Mouse (Mus musculus) myocyte (in vitro differentiated cells): ENCODE results near the gene Tmod3.

Source experiments
- CEBPB ChIP-seq: IDR thresholded peaks from 2 replicates; pipeline ENCODE4 v1.6.1; 2011; ENCODE audit warnings: mild to moderate bottlenecking, moderate library complexity; ENCODE audit not compliant: poor library complexity, insufficient read depth, severe bottlenecking
- E2F4 ChIP-seq: IDR thresholded peaks from one replicate; pipeline ENCODE4 v1.6.1; 2011; ENCODE audit warnings: mild to moderate bottlenecking, control low read depth, moderate library complexity; ENCODE audit not compliant: insufficient read depth
- MAX ChIP-seq: IDR thresholded peaks from one replicate; pipeline ENCODE4 v1.6.1; 2011; ENCODE audit warnings: low read depth, mild to moderate bottlenecking, control low read depth
- MYOD1 ChIP-seq, 3 experiments: IDR thresholded peaks; one replicate each; pipeline ENCODE4 v1.6.1; 2011; ENCODE audit warnings: control low read depth in 2 of 3, low read depth in 2 of 3, mild to moderate bottlenecking in 2 of 3, moderate library complexity in 1 of 3; ENCODE audit not compliant: insufficient read length in 2 of 3, control insufficient read depth in 1 of 3
- MYOG ChIP-seq, 3 experiments: IDR thresholded peaks; one replicate each; pipeline ENCODE4 v1.6.1; 2011; ENCODE audit warnings: control low read depth in 2 of 3, low read depth in 2 of 3, mild to moderate bottlenecking in 2 of 3; ENCODE audit not compliant: insufficient read length in 2 of 3, control insufficient read depth in 1 of 3, insufficient read depth in 1 of 3
- POLR2A ChIP-seq: IDR thresholded peaks from one replicate; pipeline ENCODE4 v1.6.1; 2011; ENCODE audit warnings: low read depth, mild to moderate bottlenecking, control low read depth, moderate library complexity; ENCODE audit not compliant: insufficient read length
- POLR2AphosphoS2 ChIP-seq: IDR thresholded peaks from one replicate; pipeline ENCODE4 v1.6.1; 2011; ENCODE audit warnings: low read depth, control low read depth; ENCODE audit not compliant: insufficient read length
- REST ChIP-seq: IDR thresholded peaks from one replicate; pipeline ENCODE4 v1.6.1; 2011; ENCODE audit warnings: mild to moderate bottlenecking, control low read depth, moderate library complexity; ENCODE audit not compliant: insufficient read depth, insufficient read length
- TCF12 ChIP-seq: IDR thresholded peaks from one replicate; pipeline ENCODE4 v1.6.1; 2011; ENCODE audit warnings: mild to moderate bottlenecking, control low read depth; ENCODE audit not compliant: poor library complexity, insufficient read depth, severe bottlenecking
- TCF3 ChIP-seq: IDR thresholded peaks from one replicate; pipeline ENCODE4 v1.6.1; 2011; ENCODE audit warnings: low read depth, control low read depth; ENCODE audit not compliant: insufficient read length
- USF1 ChIP-seq: IDR thresholded peaks from one replicate; pipeline ENCODE4 v1.6.1; 2011; ENCODE audit warnings: low read depth, mild to moderate bottlenecking, control low read depth, moderate library complexity

DNA sequence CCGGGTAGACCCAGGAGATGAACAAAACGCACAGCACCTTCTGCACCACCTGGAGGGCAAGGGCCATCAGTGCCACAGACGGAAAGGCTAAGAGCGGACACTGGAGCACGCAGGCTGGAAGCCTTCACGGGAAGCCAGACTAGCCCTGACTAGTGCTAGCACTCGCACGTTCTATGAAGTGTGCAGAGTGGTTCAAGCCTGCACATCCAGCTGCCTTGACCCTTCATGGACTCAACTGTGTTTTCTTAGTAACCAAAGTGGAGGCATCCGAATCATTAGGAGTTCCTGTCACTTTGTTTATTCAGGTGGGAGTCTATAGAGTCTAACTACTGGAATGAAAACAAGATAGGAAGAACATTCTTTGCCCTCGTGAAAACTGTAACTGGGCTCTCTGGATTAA, 63.5 kb downstream of the Tmod3 start:
- no peak for TF ChIP-seq E2F4
- no peak for TF ChIP-seq POLR2A
- TF ChIP-seq MYOD1 (IDR thresholded peaks at IDR 0.05; ENCODE audit: control insufficient read depth in 1 of 3, insufficient read length in 2 of 3, low read depth in 2 of 3): no peak
- no peak for TF ChIP-seq USF1
- TF ChIP-seq TCF3: no peak
- TF ChIP-seq MYOG (IDR thresholded peaks at IDR 0.05; ENCODE audit: control insufficient read depth in 1 of 3, insufficient read depth in 1 of 3, insufficient read length in 2 of 3, low read depth in 2 of 3): no peak
- no peak for TF ChIP-seq MAX
- peak; percentile 45 for TF ChIP-seq POLR2AphosphoS2
- TF ChIP-seq CEBPB: no peak
- TF ChIP-seq TCF12: no peak
- TF ChIP-seq REST: no peak
